Mouse (Mus musculus): ENCODE results near the gene Polr3gl. TPM values are rescaled to one million over a fixed set of nuclear protein-coding genes. Genes with fewer than 3 reads are reported as not detected.

Gene Polr3gl
- polyA plus RNA-seq, 1 experiment from 2014 or later: 16.7 TPM

DNA sequence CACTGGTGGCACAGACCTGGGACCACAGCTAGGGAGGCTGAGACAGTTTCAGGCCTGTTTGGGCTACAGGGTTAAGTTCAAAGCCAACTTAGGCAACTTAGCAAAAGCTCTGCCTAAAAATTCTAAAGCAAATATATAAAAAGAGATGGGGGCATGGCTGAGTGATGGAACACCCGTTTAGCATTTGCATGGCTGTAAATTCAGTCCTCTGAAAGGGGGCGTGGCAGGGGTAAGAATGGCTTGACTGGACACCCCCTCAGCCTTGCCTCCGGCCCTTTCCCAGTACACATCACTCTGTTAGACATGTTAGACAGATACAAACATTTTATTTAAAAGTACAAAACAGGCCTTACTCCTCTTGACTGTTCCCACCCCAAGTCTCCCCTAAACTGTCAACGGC lies 16.4 kb downstream of the Polr3gl start:
- Histone ChIP-seq H3K4me2 (peak overlapping the region; percentile 68; the same call in 1 of the 2 replicates), H3K27me3 (replicated peaks) (no peaks in the 10 kb centered on the region), H3K9ac (no peak overlapping the region), H3K27ac (peak overlapping the region; percentile 74), H3K4me3 (no peak overlapping the region), H3K4me1 (peaks cover 62% of the 10 kb centered on the region), H3K36me3 (no peaks in the 10 kb centered on the region), H3K9me3 (replicated peaks) (no peaks in the 10 kb centered on the region)
- ATAC-seq: no peak
- WGBS (ENCODE audit: insufficient replicate concordance): 66% methylated on average over 4 of the region's 4 CpGs

DNA sequence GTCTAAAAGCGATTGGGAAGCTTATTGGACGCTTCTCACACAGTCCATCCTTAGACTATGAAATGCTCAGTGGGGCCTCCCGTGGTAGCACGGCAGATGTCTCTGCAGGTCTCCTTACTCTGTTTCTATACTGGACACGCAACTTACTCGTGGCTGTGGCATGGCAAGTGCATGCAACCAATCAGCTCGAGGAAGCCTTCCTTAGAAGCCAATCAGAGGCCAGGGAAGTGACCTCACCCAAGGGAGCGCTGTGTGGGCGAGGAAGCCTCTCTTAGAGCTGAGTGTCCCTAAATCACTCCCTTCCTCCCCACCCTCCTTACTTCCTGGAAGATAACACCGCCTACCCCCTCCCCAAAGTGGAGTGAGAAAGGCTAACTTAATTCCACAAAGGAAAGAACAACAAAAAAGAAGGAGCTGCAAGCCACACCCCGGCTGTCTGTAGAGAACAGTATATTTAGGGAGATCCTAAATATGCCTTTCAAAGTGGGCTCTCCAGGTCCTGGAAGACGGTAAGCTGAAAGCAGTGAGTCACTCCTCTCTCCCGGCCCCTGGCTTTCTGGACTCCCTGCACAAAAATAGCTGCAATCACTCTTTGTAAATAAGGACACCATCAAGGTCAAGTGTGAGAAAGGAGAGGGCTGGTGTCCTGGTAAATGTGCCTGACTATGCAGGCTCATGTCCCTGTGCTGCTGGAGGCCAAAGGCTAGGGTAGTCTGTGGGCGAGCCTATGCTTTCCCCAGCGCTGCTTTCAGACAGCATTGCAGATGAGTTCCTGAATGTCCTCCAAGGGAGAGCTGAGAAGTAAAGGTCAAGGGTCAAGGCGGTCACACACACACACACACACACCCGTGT lies 17.1 kb downstream of the Polr3gl start, which contains the start of gene Gm16253:
TSS of gene Gm16253 (plus strand) at position 295 of the 852 bp plus-strand sequence.
- H3K27me3 ChIP-seq (replicated peaks): no peaks in the 10 kb centered on the region
- ATAC-seq: peak; percentile 88
- H3K4me3 ChIP-seq: peak within 1 kb of the TSS; percentile 38
- H3K4me2 ChIP-seq: peak within 1 kb of the TSS; percentile 68
- H3K36me3 ChIP-seq: no peaks in the 10 kb centered on the region
- H3K4me1 ChIP-seq: peaks cover 66% of the 10 kb centered on the region
- H3K9ac ChIP-seq: peak within 1 kb of the TSS; percentile 32
- 17% methylated on average over 17 of the region's 17 CpGs for WGBS (ENCODE audit: insufficient replicate concordance)
- H3K27ac ChIP-seq: peak within 1 kb of the TSS; percentile 74
- no peaks in the 10 kb centered on the region for H3K9me3 ChIP-seq (replicated peaks)

DNA sequence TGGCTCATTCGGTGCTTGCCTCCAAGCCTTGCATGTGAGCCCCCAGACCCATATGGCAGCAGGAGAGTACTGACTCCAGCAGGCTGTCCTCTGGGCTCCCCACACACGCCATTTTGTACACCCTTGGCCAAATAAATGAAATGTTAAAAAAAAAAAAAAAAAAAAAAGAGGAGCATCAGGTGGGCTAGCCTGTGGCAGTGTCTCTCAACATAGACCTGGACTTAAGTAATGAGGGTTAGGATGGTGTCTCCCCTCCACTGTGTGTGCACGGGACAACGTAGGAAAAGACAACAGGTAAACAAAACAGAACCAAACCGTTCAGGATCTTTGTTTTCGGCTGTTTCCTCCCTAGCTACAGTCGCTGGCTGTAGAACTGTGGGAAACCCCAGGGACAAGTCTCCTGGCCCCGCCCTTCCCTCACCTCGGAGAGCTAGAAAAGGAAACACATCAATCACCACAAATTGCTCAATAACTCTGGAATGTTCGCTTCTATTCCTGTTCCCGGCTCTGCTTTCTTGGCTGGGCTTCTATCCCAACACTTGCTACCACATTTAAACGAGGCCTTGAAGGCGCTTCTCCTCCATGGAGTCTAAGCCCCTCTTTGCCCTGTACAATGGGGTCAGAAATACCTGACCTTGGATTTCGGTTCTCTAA lies 17.8 kb downstream of the Polr3gl start:
- H3K27ac ChIP-seq: peak overlapping the region; percentile 30
- ATAC-seq: no peak
- no peaks in the 10 kb centered on the region for H3K36me3 ChIP-seq
- peak overlapping the region; percentile 32 for H3K9ac ChIP-seq
- peak overlapping the region; percentile 68 for H3K4me2 ChIP-seq
- WGBS (ENCODE audit: insufficient replicate concordance): 22% methylated on average over 14 of the region's 14 CpGs
- no peaks in the 10 kb centered on the region for H3K27me3 ChIP-seq (replicated peaks)
- H3K4me1 ChIP-seq: peaks cover 68% of the 10 kb centered on the region
- peak overlapping the region; percentile 38 for H3K4me3 ChIP-seq
- no peaks in the 10 kb centered on the region for H3K9me3 ChIP-seq (replicated peaks)

GRCm38 (mm10) chr3:96575272-96575984 lies 18.6 kb downstream of the Polr3gl start:
- Histone ChIP-seq H3K9ac (no peak overlapping the region), H3K4me3 (no peak overlapping the region)
- ATAC-seq: no peak

GRCm38 (mm10) chr3:96573611-96574511 lies 20.1 kb downstream of the Polr3gl start:
- Histone ChIP-seq H3K4me1 (peaks cover 64% of the 10 kb centered on the region), H3K4me3 (no peak overlapping the region), H3K9me3 (replicated peaks) (no peaks in the 10 kb centered on the region), H3K36me3 (no peaks in the 10 kb centered on the region), H3K27me3 (replicated peaks) (no peaks in the 10 kb centered on the region; the same call in 1 of the 2 replicates), H3K4me2 (no peak overlapping the region), H3K27ac (no peak overlapping the region), H3K9ac (no peak overlapping the region)
- 59% methylated on average over 19 of the region's 19 CpGs for WGBS (ENCODE audit: insufficient replicate concordance)
- no peak for ATAC-seq

More at GRCm38 (mm10) chr3:96575272-96575984, 18.6 kb downstream of the Polr3gl start:
- no peak overlapping the region for H3K27ac ChIP-seq
- no peaks in the 10 kb centered on the region for H3K9me3 ChIP-seq (replicated peaks)
- H3K4me1 ChIP-seq: peaks cover 68% of the 10 kb centered on the region
- H3K36me3 ChIP-seq: no peaks in the 10 kb centered on the region
- no peaks in the 10 kb centered on the region for H3K27me3 ChIP-seq (replicated peaks)
- WGBS (ENCODE audit: insufficient replicate concordance): 86% methylated on average over 8 of the region's 8 CpGs
- H3K4me2 ChIP-seq: peak overlapping the region; percentile 68

GRCm38 (mm10) chr3:96571896-96572698 lies 21.9 kb downstream of the Polr3gl start:
- no peak overlapping the region for H3K9ac ChIP-seq
- peak overlapping the region; percentile 61 for H3K27ac ChIP-seq
- no peaks in the 10 kb centered on the region; the same call in 1 of the 2 replicates for H3K27me3 ChIP-seq (replicated peaks)
- H3K4me2 ChIP-seq: no peak overlapping the region
- no peak overlapping the region for H3K4me3 ChIP-seq
- peaks cover 64% of the 10 kb centered on the region for H3K4me1 ChIP-seq
- no peaks in the 10 kb centered on the region for H3K9me3 ChIP-seq (replicated peaks)
- ATAC-seq: no peak
- 47% methylated on average over 16 of the region's 16 CpGs for WGBS (ENCODE audit: insufficient replicate concordance)
- no peaks in the 10 kb centered on the region for H3K36me3 ChIP-seq

DNA sequence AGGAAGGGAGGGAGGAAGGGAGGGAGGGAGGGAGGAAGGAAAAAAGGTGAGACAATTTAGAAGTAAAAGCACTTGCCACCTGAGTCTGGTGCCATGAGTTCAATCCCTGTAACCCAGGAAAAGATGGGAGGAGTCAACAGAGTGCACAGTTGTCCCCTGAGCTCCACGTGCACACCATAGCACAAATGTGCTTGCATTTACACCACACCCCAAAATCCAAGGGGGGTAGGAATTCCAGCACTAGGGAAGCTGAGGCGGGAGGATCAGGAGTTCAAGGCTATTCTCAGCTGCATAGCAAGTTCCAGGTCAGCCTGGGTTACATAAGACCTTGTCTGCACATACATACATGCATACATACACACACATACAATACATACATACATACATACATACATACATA lies 22.6 kb downstream of the Polr3gl start:
- H3K4me1 ChIP-seq: peaks cover 63% of the 10 kb centered on the region
- no peak overlapping the region for H3K27ac ChIP-seq
- H3K4me3 ChIP-seq: no peak overlapping the region
- ATAC-seq: no peak
- H3K9me3 ChIP-seq (replicated peaks): no peaks in the 10 kb centered on the region
- H3K9ac ChIP-seq: no peak overlapping the region
- no peaks in the 10 kb centered on the region for H3K36me3 ChIP-seq
- no peaks in the 10 kb centered on the region; the same call in 1 of the 2 replicates for H3K27me3 ChIP-seq (replicated peaks)
- H3K4me2 ChIP-seq: no peak overlapping the region
- 48% methylated on average over 2 of the region's 2 CpGs for WGBS (ENCODE audit: insufficient replicate concordance)

DNA sequence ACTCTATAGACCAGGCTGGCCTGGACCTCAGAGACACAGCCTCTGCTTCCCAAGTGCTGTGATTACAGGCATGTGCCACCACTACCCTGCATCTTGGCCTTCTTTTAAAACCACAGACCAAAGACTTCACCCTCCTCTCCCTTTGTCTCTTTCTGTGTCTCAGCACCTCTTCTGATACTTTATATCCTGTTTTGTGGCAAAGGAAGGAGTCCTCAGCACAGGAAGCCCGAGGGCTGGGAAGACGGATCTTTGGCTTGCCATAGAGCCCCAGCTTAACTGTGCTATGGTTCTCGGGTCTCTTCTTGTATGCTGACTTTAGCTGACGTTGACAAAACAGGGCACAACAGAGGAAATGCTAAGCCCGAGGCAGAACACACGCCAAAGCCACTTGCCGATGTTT lies 23.3 kb downstream of the Polr3gl start:
- peaks cover 63% of the 10 kb centered on the region for H3K4me1 ChIP-seq
- no peak overlapping the region for H3K4me2 ChIP-seq
- no peaks in the 10 kb centered on the region for H3K36me3 ChIP-seq
- H3K4me3 ChIP-seq: no peak overlapping the region
- no peak for ATAC-seq
- peak overlapping the region; percentile 37; the same call in 1 of the 2 replicates for H3K27ac ChIP-seq
- no peak overlapping the region for H3K9ac ChIP-seq
- no peaks in the 10 kb centered on the region for H3K9me3 ChIP-seq (replicated peaks)
- H3K27me3 ChIP-seq (replicated peaks): no peaks in the 10 kb centered on the region; the same call in 1 of the 2 replicates
- WGBS (ENCODE audit: insufficient replicate concordance): 47% methylated on average over 7 of the region's 7 CpGs

DNA sequence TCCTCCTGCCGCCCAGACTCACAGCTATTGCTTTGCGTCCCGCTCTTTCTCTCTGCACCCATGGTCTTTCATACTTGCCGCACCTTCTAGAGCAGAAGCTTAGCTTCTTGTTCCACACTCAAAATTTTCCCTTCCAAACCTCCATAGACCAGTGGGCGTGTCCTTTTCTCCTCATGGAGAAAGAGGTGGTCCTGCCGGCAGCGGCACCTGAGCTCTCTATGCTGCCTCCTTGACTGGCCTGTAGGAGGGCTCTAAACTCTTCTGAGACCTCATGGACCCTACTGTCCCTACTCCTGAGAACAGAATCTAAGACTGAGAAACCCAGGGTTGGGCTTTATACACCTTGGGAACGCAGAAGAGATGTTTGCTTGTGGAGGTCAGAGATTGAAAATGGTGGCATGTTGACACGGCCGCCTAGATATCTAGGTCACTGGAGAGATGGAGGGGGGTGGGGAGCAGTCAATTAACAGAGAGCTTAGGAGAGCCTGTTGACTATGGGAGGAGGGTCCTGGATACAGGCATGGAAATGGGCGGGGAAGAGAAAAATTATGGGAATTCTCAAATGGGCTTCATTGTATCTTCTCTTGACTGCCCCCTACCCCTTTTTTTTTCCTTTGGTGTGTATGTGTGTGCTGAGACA lies 23.9 kb downstream of the Polr3gl start:
- 73% methylated on average over 11 of the region's 11 CpGs for WGBS (ENCODE audit: insufficient replicate concordance)

GRCm38 (mm10) chr3:96569506-96569905 lies 24.5 kb downstream of the Polr3gl start:
- Histone ChIP-seq H3K27ac (no peak overlapping the region), H3K4me2 (no peak overlapping the region), H3K9me3 (replicated peaks) (no peaks in the 10 kb centered on the region), H3K4me1 (peaks cover 68% of the 10 kb centered on the region), H3K4me3 (no peak overlapping the region), H3K9ac (no peak overlapping the region), H3K27me3 (replicated peaks) (no peaks in the 10 kb centered on the region; the same call in 1 of the 2 replicates), H3K36me3 (no peaks in the 10 kb centered on the region)
- no peak for ATAC-seq
- 87% methylated on average over 13 of the region's 13 CpGs for WGBS (ENCODE audit: insufficient replicate concordance)

More for the DNA sequence above, 23.9 kb downstream of the Polr3gl start:
- no peaks in the 10 kb centered on the region; the same call in 1 of the 2 replicates for H3K27me3 ChIP-seq (replicated peaks)
- no peaks in the 10 kb centered on the region for H3K9me3 ChIP-seq (replicated peaks)
- H3K4me2 ChIP-seq: no peak overlapping the region
- 0 out of 2 replicates have a peak, but pooled peaks have one; percentile 32 for ATAC-seq
- H3K9ac ChIP-seq: no peak overlapping the region
- peaks cover 63% of the 10 kb centered on the region for H3K4me1 ChIP-seq
- H3K4me3 ChIP-seq: no peak overlapping the region
- no peaks in the 10 kb centered on the region for H3K36me3 ChIP-seq
- peak overlapping the region; percentile 37; the same call in 1 of the 2 replicates for H3K27ac ChIP-seq
